Mouse (Mus musculus): ENCODE data around the gene Tsen15.
A peak's percentile ranks its signal among the peaks of the same experiment; 100 is the strongest.
"Not testable (repeated sequence)": the region's sequence is repeated elsewhere in the genome, so short reads cannot be mapped to it uniquely, and the experiment has no call there.

Gene Tsen15

DNA sequence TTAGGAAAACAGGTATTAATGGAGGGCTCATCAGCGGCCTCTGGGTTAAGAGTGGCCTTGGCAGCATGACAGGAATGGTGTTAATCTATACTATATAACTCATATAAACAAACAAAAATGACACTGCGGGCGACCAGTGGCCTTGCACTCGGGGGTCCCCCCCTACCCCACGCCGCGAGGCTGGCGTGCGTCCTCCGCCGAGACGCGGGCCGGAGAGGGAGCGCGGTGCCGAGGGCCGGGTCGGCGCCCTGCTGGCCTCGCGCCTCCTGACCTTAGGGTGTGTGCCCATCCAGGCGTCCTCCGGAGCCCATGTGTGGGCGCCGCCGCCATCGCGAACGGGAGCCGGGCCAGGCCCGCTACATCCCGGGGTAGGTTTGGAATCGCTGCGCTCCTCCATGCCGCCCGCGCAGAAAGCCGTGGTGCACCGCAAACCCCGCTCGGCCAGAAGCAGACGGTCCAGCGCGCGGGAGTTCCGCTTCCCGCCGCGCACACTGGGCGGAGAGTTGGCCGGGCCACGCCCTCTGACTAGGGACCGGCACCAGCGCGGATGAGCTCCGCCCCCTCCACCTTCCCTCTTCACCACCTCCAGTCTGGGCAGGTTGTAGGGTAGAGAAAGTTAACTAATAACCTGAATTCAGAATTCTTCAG, at the start of gene Tsen15:
Gene Tsen15 (minus strand): TSS at position 501 of the 648 bp plus-strand sequence.
- DNase-seq = peak; percentile 65 to 71

DNA sequence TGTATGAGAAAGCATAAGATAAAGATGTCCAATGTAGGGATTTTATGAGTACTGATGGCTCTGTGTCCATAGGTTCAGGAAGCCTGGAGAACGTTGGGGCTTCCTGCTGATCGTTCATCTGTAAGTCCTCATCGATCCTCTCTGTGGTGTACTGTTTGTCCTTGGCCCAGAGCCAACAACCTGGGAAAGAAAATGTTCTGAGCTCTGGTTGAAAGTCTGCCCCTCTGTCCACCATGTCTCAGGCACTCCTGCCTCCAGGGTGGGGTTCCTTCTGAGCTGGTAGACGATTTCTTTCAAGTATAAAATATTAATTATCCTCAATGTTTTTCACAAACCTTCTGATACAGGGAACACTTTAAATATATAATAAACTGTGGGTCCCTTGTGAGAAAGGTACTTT, 47.7 kb upstream of the Tsen15 start:
- DNase-seq = no peak

DNA sequence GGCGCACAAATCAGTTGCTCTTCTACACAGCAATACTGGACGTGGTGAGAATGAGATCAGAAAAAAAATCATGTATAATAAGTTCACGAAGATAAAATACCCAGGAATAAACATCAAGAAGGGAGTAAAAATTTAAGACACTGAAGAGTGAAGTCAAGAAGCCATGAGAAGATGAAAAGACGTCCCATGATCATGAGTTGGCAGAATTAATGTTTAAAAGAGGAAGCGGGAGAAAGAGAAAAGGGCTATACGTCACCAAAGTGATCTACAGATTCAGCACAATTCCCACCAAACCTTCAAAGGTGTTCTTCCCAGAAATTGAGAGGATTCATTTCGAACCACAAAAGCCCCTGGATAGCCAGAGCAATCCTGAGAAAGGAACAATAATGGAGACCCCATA, 43.3 kb upstream of the Tsen15 start:
- DNase-seq = no peak

DNA sequence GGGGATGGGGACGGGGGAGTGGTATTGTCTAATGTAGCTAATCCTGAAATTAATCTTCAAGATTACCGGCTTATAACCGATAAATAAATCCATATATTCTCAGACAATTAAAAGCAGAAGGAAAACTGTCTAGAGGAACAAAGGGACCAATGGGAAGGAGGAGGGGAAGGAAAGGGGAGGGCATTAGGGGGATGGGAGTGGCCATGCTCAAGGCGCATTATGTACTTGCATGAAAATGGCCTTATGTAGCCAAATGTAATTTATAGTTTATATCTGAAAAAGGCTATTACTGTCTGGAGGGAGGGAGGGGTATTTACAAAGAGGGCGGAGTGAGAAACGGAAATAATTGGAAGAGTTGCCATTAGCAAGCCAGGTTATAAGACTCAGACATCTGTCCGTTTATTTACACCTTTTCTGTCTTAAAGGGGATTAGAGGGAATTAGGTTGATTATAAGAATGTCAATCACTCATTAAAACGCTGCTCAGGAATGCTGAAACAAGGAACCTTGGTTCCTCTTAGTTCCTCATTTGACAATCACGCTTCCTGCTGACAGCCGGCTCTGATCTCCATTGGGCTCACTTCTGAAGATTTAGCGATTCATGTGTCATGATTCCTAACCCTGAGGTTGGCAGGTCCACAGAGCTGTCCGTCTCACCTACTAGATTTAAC, 41.6 kb upstream of the Tsen15 start:
- no peak for DNase-seq

DNA sequence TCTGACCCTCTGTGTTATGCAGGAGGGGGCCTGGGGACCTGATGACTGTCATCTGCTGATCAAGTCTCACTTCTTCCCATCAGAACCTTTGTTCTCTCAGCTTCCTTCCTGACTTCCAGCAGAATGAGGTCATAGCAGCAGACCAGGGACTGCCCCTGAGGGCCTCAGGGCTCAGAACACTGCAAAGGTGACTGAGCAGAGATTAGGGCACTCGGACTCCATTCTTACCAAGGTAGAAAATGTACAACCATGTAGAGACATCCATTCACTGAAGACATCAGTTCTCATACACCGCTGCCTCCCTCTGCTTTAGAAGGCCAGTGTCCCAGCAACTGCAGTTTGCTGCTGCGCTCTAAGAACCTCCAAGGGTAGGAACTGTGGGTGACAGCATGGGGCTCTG, 36.6 kb upstream of the Tsen15 start:
- no peak for DNase-seq

DNA sequence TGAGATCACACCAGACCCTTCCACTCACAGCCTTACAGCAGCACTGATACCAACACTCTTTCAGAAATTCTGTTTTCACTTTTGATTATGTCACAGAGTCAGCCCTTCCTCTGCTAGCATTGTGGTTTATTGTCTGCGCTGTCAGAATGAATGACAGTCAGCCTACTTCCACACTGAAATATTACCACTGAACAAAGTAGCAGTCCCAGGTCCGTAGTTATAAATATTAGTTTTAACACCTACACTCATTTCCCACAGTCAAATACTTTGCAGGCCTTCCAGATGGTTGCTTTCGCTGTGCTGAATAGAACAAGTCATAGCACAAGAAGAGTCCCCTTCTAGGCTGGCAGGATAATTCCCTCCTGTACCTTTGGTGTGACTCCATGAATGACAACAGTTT, 35.8 kb upstream of the Tsen15 start:
- no peak for DNase-seq

DNA sequence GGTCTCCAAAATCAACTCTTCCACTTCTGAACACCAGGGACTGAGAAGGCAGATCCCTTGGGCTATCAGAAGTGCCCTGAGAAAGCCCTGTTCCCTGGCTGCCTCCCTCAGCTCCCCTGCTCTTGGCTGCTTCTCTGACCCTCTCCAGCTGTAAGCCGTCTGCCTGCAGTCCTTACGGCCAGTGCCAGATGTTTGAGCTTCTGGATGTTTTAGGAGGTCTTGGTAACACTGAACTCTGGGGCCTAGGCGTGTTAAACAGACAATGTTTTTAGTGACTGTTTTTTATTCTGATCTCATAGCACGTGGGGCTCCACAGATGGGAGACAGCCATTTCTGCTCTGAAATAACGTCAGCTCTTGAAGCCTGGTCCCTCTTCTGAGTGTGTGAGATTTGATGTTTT, 31.1 kb upstream of the Tsen15 start:
- DNase-seq = no peak

DNA sequence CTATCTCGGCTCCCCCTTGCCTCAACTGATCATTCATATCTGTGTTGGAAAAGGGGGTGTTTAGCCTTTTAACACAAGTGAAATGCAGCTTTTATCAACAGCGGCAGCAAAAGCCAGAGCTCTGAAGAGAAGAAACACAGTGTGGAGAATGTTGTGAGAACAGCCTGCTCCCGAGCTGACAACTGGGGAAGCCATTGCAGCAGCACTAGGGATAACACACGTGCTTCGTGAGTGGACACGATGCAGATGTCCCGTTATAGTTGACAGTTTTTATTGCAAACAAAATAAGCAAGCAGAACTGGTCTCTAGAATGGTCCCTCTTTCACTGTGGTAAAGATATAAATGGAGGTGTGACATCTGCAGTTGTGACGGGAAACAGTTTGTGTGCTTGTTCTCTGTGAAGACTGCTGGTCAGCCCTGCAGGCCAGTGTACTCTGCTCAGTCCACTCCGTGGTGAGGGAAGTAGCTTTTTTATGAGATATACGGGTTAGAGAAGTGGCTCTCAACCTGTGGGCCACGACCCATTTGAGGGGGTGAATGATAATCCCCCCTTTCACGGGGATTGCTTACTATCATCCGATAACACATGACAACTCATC, 29.9 kb upstream of the Tsen15 start:
- no peak for DNase-seq

DNA sequence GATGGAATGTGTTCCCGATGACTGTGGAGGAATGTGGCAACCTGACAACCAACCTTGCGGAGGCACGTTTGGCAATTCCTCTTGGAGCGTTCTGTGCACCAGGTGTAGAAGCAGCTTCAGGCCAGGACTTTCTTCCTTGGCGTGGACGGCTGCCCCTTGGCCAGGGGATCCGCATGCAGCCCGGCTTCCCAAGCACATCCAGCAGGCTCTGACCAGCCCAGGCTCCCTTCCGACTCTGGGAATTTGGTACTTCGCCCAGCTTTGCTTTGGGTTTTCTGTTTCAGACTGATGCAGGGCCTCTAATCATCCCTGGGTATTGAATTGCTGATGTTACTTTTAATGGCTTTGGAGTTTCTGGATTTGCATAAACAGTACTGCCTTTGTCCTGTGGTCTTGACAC, 28.0 kb upstream of the Tsen15 start:
- no peak for DNase-seq

DNA sequence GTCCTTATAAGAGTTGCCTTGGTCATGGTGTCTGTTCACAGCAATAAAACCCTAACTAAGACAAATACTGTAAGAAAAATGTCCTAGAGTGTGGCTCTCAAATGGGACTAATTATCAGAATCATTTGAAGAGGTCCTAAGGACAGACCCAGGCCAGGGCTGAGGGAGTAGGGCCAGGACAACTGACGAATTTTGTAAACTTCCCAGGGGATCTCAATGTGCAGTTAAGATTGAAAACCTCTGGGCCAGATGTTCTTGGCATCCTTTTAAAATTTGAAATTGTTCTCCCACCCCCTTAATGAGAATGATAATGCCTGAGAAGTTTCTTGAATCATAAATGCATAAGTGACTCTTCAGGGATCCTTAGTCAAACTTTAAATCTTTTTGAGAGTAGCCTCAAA, 27.5 kb upstream of the Tsen15 start:
- DNase-seq = no peak

DNA sequence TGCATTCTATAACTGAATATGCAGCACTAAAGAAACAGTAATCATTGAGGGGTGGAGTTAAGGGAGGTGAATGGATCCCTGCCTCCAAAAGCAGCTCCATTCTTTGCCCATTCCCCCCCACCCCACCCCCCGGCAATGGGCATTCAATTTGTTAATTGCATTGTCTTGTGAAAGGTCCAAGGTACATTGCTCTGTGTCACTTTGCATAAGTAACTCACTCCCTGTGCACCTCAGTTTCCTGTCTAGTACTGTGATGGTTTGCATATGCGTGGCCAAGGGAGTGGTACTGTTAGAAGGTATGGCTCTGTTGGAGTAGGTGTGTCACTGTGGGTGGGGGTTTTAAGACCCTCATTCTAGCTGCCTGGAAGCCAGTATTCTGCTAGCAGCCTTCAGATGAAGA, 26.6 kb upstream of the Tsen15 start:
- no peak for DNase-seq

DNA sequence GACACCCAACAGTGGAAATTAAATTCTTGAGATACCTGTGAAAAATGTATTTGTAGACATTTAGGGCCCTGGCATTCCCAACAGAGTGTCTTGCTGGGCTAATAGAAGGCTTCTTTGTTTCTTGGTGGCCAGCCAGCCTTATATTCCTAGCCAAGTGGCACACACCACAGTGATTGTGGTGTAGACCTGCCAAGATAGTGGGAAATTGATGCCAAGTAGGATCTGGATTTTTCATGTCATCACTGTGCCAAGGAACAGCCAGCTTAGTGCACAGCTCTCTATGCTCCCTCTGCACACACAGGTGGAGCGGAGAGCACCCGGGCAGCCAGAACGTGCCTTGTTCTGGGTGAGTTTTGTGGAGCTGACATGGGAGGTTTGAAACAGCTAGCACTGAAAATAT, 24.2 kb upstream of the Tsen15 start:
- no peak for DNase-seq

DNA sequence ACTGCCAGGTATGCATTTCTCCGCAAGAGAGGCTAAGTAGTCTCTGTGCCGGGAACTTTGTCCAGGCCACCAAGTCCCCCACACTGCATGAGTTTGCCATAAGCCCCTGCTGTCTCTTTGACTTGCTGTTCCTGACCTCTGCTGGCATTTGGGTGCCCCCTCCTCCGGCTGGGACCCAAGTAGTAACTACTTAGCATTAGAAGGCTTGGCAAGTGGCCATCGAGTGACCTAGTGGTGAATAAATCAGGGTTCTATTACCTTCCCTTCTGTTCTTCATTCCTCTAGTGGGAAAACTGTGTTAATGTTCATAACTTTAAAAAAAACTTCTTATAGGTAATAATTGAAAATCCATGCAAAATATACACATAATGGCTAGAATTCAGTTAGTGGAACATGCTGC, 22.9 kb upstream of the Tsen15 start:
- no peak for DNase-seq

DNA sequence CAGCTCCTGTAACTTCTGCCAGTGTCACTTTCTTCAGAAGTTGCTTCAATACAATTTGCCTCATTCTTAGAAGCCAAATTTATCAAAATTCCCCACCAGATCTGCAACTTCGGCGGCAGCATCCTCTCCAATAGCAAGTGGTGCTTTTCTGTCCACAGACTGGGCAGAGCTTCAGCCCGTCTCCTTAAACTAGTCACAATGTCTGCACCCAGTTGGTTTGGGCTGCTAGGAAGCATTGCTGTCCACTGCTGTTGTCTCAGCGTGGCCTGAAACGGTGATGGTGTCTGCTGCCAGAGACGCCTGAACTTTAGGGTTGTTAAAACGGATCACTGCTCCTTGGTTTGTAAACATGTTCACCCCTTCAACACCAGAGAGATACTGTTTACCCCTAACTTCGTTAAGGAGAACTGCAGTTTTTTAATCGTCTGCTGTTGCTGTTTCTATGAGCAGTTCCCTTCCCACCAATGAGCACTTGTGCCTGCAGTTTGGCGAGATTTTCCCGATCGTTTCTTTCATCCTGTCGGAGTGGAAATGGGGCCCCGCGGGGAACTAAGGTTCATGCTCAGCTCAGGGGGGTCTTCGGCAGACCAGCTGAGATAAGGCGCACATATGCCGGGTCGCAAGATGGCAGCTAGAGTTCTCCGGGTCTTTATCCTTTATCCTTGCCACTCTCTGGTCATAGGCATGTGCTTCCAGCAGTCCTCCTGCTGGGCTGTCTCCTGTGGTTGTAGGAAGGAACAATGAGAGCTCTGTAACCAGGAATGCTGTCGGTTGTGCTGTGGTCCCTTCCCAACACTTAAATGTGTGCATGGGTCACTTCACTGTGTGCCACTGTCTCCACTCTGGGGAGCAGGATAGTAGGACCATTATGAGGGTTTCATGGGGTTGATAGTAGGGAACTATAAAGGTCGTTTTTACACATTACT, 20.8 kb upstream of the Tsen15 start:
- DNase-seq = no peak

DNA sequence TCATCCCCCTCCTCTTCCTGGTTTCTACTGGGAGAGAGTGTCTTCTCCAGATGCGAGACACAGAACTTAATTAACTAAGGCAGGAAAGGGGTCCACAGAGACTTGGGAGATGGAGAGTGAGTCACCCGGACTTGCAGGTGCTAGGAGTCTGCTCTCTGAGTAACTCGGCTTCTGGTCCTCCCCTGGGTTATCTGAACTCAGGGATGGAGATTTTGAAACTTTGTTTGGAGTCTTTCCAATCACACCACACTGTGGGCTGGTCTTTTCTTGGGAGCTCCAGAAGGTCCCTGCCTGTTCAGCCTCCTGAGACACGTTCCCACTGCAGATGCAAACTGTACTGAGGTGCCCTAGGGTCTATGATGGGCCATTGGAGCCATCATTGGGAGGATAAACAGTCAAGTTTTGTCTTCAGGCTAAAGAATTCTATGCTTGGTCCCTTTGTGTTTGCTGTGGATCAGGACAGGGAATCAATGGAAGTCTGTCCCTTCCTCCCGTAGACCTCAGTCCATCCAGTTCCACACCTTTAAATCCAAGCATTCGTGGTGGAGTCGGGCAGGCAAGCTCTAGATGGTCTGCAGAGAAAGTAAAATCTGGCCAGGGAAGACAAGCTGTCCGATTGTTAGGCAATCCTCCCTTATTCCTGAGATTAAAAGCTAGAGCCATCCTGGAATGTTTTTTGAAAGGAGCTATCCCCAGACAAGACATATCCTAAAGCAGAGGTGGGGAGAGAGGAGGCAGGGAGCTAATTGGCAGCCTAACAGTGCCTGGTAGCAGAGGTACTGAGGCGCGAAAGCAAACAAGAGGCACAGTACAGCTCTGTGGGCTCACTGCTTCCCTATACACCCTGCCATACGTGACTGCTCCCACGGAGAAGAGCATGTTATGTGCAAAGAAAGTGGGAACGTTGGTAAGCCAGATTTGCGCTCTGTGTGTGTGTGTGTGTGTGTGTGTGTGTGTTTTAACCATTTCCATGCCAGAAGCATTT, 14.4 kb upstream of the Tsen15 start:
- DNase-seq = no peak

DNA sequence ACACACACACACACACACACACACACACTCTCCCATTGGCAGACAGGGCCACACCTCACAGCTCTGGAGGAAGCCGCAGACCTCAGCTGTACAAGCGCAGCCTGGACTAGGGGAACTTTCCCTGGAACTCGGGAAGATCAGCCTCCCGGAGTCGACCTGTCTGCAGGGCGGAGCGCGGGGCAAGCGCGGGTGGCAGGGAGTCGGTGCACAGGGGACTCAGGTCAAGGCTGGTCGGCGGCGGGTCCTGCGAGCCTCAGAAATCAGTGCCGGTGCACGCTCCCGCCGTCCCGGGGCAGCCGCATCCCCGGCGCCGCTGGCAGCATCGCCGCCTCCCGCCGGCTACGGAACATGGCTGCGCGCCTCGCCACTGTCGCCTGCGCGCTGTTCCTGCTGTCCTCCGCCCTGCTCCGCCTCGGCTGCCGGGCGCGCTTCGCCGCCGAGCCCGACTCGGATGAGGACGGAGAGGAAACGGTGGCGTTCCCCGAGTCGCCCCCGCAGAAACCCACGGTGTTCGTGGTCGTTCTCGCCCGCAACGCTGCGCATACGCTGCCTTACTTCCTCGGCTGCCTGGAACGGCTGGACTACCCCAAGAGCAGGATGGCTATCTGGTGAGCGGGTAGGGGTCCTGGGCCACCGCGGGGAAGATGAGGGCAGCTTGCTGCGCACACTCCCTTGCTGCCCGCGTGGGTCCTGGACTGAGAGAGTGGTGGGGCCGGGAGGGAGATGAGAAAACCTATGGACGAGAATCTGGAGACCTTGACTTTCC, 13.5 kb upstream of the Tsen15 start, which contains the start of gene Colgalt2:
Gene Colgalt2 (plus strand): TSS at position 41 of the 766 bp plus-strand sequence.
- peak; percentile 4 to 9 for DNase-seq

DNA sequence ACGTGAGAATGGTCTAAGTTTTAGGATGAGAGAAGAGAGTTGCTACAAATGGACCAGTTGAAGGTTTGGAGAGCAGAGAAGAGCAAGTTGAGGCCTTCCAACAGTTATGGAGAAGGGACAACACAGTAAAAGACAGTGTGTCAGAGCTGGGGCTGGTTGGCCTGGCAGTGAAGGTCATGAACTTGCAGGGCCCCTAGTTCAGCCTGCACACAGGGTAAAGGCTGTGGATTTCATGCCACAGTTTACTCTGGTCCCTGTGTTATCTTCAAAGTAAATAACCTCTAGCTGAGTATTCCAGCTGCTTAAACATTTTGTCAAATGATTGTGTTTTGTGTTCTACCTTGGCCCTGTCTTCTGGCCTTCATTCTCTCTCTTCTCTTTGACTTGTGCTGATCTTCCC, 12.2 kb upstream of the Tsen15 start:
- no peak for DNase-seq

DNA sequence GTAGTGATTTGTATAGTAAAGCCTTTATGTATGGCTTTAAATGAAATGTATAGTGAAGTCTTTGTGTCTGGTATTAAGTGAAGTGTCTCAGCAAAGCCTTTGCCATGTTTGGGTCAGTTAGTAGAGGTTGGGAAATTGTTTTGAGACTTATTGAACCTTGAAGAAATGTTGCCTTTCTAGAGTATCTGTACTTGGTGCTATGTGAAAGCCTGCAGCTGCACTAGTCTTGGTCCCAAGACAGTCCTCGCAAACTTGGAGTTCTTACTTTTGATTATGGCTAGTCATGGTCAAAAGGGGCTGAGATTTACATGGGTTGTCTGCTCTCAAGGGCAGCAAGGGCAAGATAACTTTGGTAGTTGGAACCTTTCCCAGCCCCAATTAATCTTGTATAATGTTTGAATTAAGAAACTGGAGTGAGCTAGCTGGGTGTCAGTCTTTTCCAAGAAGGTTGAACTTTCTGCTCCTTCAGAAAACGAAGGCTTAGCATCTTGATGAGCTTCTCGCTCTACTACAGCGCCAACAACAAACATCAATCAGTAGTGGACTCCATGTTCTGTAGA, 8.5 kb upstream of the Tsen15 start:
- no peak for DNase-seq

DNA sequence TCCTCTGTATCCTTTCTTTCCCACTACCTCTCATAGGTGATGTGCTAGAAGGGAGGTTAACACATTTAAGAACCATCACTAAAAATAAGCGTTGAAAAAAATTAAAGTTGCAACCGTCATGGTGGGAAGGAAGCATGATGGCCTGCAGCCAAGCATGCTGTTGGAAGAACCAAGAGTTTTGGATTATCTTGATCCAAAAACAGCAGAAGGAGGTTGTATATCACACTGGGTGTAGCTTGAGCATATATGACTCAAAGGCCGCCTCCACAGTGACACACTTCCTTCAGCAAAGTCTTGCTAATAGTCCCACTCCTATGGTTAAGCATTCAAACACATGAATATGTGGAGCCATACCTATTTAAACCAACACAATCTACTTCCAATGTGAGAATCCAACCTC, 7.6 kb upstream of the Tsen15 start:
- DNase-seq = no peak

DNA sequence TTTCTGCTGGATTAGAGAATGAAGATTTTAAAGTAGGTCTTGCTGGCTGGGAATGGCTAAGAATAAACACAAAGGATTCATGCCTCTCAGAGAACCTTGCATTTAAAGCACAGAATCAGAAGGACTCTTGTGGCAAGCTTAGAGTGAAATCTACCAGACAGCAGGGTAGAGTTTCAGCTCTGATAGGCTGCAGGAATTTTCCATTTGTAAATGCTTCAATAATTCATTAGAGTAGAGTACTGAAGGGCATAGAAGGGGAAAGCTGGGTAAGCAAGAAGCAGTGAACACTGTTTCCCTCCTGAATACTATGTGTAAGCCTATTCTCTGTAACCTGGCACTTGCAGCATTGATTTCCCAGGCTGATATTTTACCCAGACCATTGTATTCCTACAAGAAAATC, 2.8 kb upstream of the Tsen15 start:
- DNase-seq = no peak

DNA sequence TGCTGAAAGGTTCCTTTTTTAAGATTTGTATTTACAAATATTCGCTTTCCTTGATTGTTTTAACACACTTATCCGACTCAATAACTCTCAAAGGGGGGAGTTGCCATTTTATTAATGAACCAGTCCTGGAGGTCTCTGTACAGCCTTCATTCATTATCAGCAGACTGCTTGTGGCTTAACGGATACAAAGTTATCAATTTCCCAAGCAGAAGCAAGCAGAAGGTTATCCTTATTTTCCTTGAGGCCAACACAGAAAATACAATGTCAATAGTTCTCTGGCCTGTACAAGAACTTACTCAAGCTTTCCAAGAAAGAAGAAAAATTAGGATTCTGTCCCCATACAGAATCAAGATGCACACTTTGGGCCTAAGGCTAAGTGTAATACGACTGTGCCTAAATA, 795 bp downstream of the Tsen15 start:
- not testable (repeated sequence) for DNase-seq

All from thymus, adult 18-20 months (tissue).